10 mouse cellular contexts compared by ENCODE assay signal in genomic region chr12:55438058-55438457, GRCm38 (mm10). TPM values are rescaled to one million over a fixed set of nuclear protein-coding genes. Genes with fewer than 3 reads are reported as not detected.
DNase-seq lines count a peak whose midpoint lies in the region; ATAC-seq and TF ChIP-seq lines count a peak whose summit lies in the region.
"Had no signal": no experiment of that assay in that cellular context is flagged by ENCODE, and none has a peak within 500 bp of the region (broad histone marks: within the 10 kb centered on the region; RNA-seq: fewer than 3 reads in every experiment).

No protein-coding gene starts in this region.

- H3K9me3 ChIP-seq in neural tube, embryonic 12.5 days = no peaks in the 10 kb centered on the region
- no peaks in the 10 kb centered on the region for H3K9me3 ChIP-seq in limb, embryonic 13.5 days
- no peaks in the 10 kb centered on the region for H3K9me3 ChIP-seq in stomach, postnatal 0 days (ENCODE audit: control insufficient read depth, low read length)
- H3K9me3 ChIP-seq: liver, embryonic 12.5 days had no signal

- H3K36me3 ChIP-seq in neural tube, embryonic 12.5 days = no peaks in the 10 kb centered on the region
- H3K36me3 ChIP-seq in limb, embryonic 13.5 days = no peaks in the 10 kb centered on the region
- no peaks in the 10 kb centered on the region for H3K36me3 ChIP-seq in stomach, postnatal 0 days (ENCODE audit: control insufficient read depth, insufficient read depth, low read length)
- H3K36me3 ChIP-seq: liver, embryonic 12.5 days had no signal

- no peak for TF ChIP-seq EP300 in stomach, postnatal 0 days (optimal IDR thresholded peaks at IDR 0.05)

- DNase-seq in gastrocnemius, adult 2 months = no peak
- no peak for DNase-seq in gastrocnemius, postnatal 10 days
- no peak for DNase-seq in neural tube, embryonic 10.5 days (ENCODE audit: extremely low spot score, low spot score)
- DNase-seq in stomach, postnatal 0 days (ENCODE audit: low spot score) = no peak
- no peak for DNase-seq in lung, postnatal 14 days
- DNase-seq in B cell, adult 2 months = no peak
- DNase-seq: kidney, postnatal 14 days had no signal

- no peak for ATAC-seq in neural tube, embryonic 12.5 days (ENCODE audit: low FRiP score, low read depth)
- no peak for ATAC-seq in limb, embryonic 13.5 days (ENCODE audit: low FRiP score, low read depth)
- ATAC-seq in stomach, postnatal 0 days (ENCODE audit: low FRiP score, low TSS enrichment) = no peak
- ATAC-seq: liver, embryonic 12.5 days had no signal

- 75% methylated on average over 10 of the region's 10 CpGs for WGBS in neural tube, embryonic 12.5 days
- 63% methylated on average over 10 of the region's 10 CpGs for WGBS in limb, embryonic 13.5 days
- WGBS in stomach, postnatal 0 days = 66% methylated on average over 10 of the region's 10 CpGs

- H3K4me2 ChIP-seq in neural tube, embryonic 12.5 days (replicated peaks) = peak overlapping the region; percentile 50
- peak overlapping the region; percentile 55 for H3K4me2 ChIP-seq in limb, embryonic 13.5 days (replicated peaks)
- peak overlapping the region; percentile 31 for H3K4me2 ChIP-seq in stomach, postnatal 0 days (replicated peaks; ENCODE audit: low read depth)
- H3K4me2 ChIP-seq: liver, embryonic 12.5 days had no signal

- H3K4me3 ChIP-seq in gastrocnemius, adult 2 months = no peak overlapping the region
- H3K4me3 ChIP-seq in neural tube, embryonic 12.5 days = no peak overlapping the region
- 0 out of 2 replicates have a peak overlapping the region, but pooled peaks have one; percentile 9 for H3K4me3 ChIP-seq in limb, embryonic 13.5 days
- H3K4me3 ChIP-seq in stomach, postnatal 0 days (ENCODE audit: low read depth, low read length) = no peak overlapping the region
- H3K4me3 ChIP-seq: liver, embryonic 12.5 days had no signal

- H3K27ac ChIP-seq in gastrocnemius, adult 2 months = 0 out of 2 replicates have a peak overlapping the region, but pooled peaks have one; percentile 41
- no peak overlapping the region for H3K27ac ChIP-seq in neural tube, embryonic 12.5 days
- peak overlapping the region; percentile 88 for H3K27ac ChIP-seq in limb, embryonic 13.5 days
- peak overlapping the region; percentile 63; the same call in 1 of the 2 replicates for H3K27ac ChIP-seq in stomach, postnatal 0 days (replicated peaks)
- H3K27ac ChIP-seq: liver, embryonic 12.5 days had no signal

- peaks cover 9% of the 10 kb centered on the region for H3K4me1 ChIP-seq in neural tube, embryonic 12.5 days
- peaks cover 37% of the 10 kb centered on the region for H3K4me1 ChIP-seq in limb, embryonic 13.5 days
- peaks cover 17% of the 10 kb centered on the region; the same call in 1 of the 2 replicates for H3K4me1 ChIP-seq in stomach, postnatal 0 days (replicated peaks; ENCODE audit: control insufficient read depth, insufficient read depth)

- no peak for TF ChIP-seq CTCF in gastrocnemius, adult 2 months (IDR thresholded peaks at IDR 0.05)
- TF ChIP-seq CTCF in stomach, postnatal 0 days (IDR thresholded peaks at IDR 0.05; ENCODE audit: low read depth) = no peak

- intact Hi-C loops in gastrocnemius, adult 2 months (cut with DNase I) = no loop called here

- no peaks in the 10 kb centered on the region for H3K27me3 ChIP-seq in neural tube, embryonic 12.5 days (replicated peaks)
- H3K27me3 ChIP-seq in limb, embryonic 13.5 days = no peaks in the 10 kb centered on the region
- H3K27me3 ChIP-seq in stomach, postnatal 0 days (ENCODE audit: control insufficient read depth, insufficient read depth, low read length) = no peaks in the 10 kb centered on the region
- H3K27me3 ChIP-seq: liver, embryonic 12.5 days had no signal

- H3K9ac ChIP-seq in neural tube, embryonic 12.5 days = no peak overlapping the region
- peak overlapping the region; percentile 48; the same call in 1 of the 2 replicates for H3K9ac ChIP-seq in limb, embryonic 13.5 days
- H3K9ac ChIP-seq in stomach, postnatal 0 days (ENCODE audit: low read length) = 0 out of 2 replicates have a peak overlapping the region, but pooled peaks have one; percentile 32
- H3K9ac ChIP-seq: liver, embryonic 12.5 days had no signal

RNA-seq across cellular contexts. Expression of gene Psma6, which starts 54.0 kb away (rescaled TPM):
- total RNA-seq in gastrocnemius, adult 2 months (2021) = 100 to 1,000 TPM; 165 to 168 TPM
- 100 to 1,000 TPM; 213 to 225 TPM for total RNA-seq in gastrocnemius, postnatal 10 days (2021)
- 417 and 431 TPM in 2 replicates for polyA plus RNA-seq in neural tube, embryonic 12.5 days (2016; fragmentation: Nextera tagmentation; extraction: Ambion mirVana)
- 461 and 482 TPM in 2 replicates for polyA plus RNA-seq in limb, embryonic 13.5 days (2015; fragmentation: Nextera tagmentation; extraction: Ambion mirVana)
- polyA plus RNA-seq in stomach, postnatal 0 days (2015; fragmentation: Nextera tagmentation; extraction: Ambion mirVana) = 357 and 358 TPM in 2 replicates

RNA-seq across cellular contexts. Expression of gene Nfkbia, which starts 54.4 kb away (rescaled TPM):
- 10 to 100 TPM; 26.3 to 66.2 TPM for total RNA-seq in gastrocnemius, adult 2 months (2021)
- 10 to 100 TPM; 24.8 to 38.1 TPM for total RNA-seq in gastrocnemius, postnatal 10 days (2021)
- 40.1 and 44.9 TPM in 2 replicates for polyA plus RNA-seq in neural tube, embryonic 12.5 days (2016; fragmentation: Nextera tagmentation; extraction: Ambion mirVana)
- polyA plus RNA-seq in limb, embryonic 13.5 days (2015; fragmentation: Nextera tagmentation; extraction: Ambion mirVana) = 131 and 136 TPM in 2 replicates
- 110 and 119 TPM in 2 replicates for polyA plus RNA-seq in stomach, postnatal 0 days (2015; fragmentation: Nextera tagmentation; extraction: Ambion mirVana)
